Mouse (Mus musculus): ENCODE results near the gene Amer3.
"Not testable (repeated sequence)": the region's sequence is repeated elsewhere in the genome, so short reads cannot be mapped to it uniquely, and the experiment has no call there.

The Amer3 gene

GRCm38 (mm10) chr1:34578851-34579781 lies at the start of gene Amer3:
Gene Amer3, plus strand, starts transcription at chr1:34579657.
- no peak for DNase-seq (ENCODE audit: extremely low read depth, low read depth)

GRCm38 (mm10) chr1:34534574-34534973 lies 44.9 kb upstream of the Amer3 start:
- DNase-seq (ENCODE audit: extremely low read depth, low read depth): not testable (repeated sequence)

DNA sequence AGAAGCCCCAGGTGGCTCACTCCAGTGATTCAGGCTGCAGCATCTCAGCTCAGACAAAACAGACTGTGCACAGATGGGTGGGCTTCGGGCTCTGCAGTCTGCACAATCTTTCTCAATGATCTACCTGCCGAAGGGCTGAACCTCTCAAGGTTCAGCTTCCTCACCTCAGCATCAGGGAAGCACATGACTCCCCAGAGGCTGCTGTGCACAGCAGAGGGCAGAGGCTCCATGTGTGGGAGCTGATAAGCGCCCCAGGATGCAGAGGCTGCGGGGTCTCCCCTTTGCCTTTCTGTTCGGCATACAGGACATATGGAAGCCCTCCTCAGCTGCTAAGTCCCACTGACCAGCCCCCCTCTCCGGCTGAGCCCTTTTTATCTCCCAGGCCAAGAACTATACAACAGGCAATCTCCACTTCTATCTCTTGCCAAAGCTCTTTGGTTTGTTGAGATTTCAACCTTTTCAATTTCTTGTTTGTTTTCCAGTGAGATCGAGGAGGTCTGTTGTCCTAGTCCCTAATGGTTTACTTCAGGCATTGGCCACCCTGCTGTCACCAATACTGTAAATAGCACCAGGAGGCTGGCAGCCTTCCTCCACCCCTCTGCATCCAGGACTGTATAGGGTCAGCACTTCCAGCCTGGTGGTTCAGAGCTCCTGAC lies 44.3 kb upstream of the Amer3 start, which contains the start of gene Cfc1:
Gene Cfc1, plus strand, starts transcription at position 606 of the 656 bp plus-strand sequence.
- DNase-seq (ENCODE audit: extremely low read depth, low read depth): not testable (repeated sequence)

DNA sequence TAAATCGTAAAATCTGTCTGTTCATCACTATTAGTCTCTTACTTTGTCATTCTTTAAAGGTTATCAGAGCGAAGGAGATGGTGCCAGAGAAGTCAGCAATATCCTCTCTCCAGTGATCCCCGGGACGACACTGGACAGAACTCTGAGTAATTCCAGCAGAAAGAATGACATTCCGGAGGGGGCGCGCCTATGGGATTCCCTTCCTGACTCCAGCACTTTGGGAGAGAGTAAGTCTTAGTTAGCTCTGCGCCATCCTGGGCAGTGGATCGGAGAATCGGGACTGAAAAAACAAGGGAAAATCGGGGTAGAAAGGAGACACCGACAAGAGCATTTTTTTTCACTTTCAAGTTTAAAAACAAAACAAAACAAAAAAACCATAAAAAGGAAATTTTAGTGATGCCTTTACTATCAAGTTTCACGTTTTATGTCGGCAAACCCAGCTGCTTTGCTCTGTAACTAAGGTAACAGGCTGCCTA lies 43.1 kb upstream of the Amer3 start:
- DNase-seq (ENCODE audit: extremely low read depth, low read depth): no peak

- DNase-seq (ENCODE audit: extremely low read depth, low read depth): no peak
Observed at GRCm38 (mm10) chr1:34536767-34537485, 42.5 kb upstream of the Amer3 start.

DNA sequence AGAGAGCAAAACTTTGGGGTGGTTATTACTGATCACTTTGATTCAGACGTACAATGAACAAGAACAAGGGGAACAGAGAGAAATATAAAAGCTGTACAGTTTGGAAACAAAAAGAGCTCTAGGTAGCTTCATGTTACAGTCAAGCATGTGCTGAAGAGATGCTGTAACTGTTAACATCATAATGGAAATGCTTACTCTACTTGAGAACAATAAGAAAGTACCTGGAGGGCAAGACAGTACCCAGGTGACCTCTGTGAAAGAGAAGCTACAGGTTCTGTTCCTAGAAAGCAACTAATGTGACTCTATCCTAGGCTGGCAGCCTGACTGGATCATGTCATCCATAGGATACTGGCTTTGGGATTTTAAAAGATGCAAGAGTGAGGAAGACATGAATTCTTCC lies 32.4 kb upstream of the Amer3 start:
- DNase-seq (ENCODE audit: extremely low read depth, low read depth): no peak

GRCm38 (mm10) chr1:34553690-34554089 lies 25.8 kb upstream of the Amer3 start:
- DNase-seq (ENCODE audit: extremely low read depth, low read depth): no peak

GRCm38 (mm10) chr1:34554275-34554674 lies 25.2 kb upstream of the Amer3 start:
- no peak for DNase-seq (ENCODE audit: extremely low read depth, low read depth)

- no peak for DNase-seq (ENCODE audit: extremely low read depth, low read depth)
Observed at GRCm38 (mm10) chr1:34560843-34561242, 18.6 kb upstream of the Amer3 start, which contains the start of gene Prss40. Gene Prss40, minus strand, starts transcription at chr1:34560943.

GRCm38 (mm10) chr1:34564383-34565045 lies 14.9 kb upstream of the Amer3 start:
- no peak for DNase-seq (ENCODE audit: extremely low read depth, low read depth)

DNA sequence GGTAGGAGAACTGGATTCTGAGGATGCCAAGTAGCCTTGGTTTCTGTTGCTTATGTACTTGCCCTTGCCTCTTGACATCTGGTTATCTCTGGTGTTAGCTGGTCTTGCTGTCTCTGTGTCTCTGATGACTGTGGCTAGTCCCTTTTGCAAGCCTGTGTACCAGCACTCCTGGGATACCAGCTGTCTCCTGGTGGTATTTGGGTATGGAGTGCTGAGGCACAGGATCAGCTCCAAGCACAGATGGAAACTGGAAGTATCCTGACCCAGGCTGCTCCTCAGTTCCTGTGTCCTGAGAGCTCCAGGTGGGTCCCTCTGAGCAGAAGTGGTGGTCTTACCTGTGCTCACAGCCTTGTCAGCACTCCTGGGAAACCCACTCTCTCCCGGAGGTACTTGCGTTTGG lies 11.3 kb upstream of the Amer3 start:
- no peak for DNase-seq (ENCODE audit: extremely low read depth, low read depth)

DNA sequence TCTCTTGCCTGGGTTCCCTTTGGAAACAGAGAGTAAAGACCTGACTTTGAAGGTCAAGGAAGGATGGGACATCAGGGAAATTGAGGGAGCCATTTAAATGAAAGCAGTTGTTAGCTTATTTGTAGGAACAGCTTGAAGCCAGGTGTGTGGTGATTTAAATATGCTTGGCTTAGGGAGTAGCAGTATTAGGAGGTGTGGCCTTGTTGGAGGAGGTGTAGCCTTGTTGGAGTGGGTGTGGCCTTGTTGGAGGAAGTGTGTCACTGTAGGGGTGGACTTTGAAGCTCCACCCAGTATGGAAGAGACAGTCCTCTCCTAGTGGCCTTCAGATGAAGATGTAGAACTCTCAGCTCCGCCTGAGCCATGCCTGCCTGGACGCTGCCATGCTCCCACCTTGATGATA lies 9.6 kb upstream of the Amer3 start:
- DNase-seq (ENCODE audit: extremely low read depth, low read depth): no peak

DNA sequence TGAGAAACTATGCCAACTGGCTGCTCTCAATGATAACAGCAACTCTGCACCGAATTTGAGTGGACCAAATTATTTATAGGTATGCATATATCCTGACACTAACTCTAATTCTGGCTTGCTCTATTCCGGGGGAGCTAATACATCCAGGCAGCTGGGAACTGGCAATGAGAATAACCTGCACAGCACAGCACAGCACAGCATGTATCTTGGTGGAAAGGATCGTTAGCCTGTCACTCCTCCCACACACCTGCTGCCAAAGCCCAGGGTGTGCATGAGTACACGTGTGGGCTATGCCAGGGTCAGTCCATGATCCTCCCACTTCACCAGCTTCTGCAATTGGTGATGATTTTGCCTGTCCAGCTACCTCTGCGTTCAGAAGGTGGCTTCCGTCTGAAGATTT lies 8.0 kb upstream of the Amer3 start:
- DNase-seq (ENCODE audit: extremely low read depth, low read depth): no peak

DNA sequence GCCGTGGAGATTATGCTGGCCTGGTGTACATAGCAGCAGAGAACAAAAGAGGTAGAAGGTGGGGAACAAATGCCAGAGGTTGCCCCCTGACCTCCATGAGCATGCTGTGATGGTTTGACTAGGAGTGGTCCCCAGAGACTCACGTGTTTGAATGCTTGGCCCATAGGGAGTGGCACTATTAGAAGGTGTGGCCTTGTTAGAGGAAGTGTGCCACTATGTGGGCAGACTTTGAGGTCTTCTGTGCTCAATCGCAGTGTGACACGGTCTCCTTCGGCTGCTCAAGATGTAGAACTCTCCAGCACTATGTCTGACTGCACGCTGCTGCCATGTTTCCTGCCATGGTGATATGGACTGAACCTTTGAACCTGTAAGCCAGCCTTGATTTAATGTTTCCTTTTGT lies 6.2 kb upstream of the Amer3 start:
- DNase-seq (ENCODE audit: extremely low read depth, low read depth): no peak

DNA sequence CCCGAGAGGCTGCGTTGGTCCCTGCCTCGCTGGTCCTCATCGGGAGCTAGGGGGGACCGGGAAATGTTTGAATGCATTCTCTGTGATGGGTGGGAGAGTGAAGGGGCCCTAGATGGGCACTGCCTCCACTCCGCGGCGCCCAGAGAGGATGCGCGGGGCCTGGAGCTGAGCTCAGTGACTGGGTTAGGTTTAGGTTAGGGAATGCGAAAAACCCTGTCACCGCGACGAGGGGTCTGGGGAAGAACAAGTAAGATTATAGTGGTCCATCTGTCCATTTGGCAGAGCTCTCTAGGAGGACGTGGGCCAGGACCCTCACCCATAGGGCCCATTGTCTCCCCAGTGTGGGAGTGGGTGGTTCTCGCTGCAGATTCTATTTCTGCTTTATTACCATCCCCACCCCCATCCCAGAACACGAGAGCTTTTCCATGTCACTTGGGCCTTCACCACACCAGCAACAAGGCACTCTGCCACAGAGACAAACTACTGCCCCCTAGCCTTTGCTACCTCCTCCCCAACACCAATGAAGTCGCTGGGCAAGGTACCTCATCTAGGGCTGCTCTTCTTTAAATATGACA lies 412 bp downstream of the Amer3 start:
- DNase-seq (ENCODE audit: extremely low read depth, low read depth): no peak

DNA sequence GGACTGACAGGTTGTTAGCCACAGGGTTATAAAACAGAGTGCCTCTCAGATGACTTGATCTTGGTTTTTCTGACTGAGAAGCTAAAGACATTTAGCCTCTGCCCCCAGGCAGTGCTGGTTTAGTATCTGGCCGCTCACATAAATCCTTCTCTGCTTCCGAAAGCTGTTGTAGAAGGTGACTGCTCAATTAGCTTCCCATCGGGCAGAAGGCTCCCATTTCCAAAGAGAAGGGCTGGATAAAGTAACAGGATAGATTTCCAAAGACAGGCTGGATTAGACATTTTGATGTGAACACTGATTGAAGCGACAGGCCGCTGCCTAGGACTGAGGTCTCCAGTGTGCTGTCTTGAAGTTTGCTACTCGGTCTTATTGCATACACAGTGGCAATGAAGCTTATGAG lies 2.8 kb downstream of the Amer3 start:
- no peak for DNase-seq (ENCODE audit: extremely low read depth, low read depth)

GRCm38 (mm10) chr1:34583821-34584263 lies 4.4 kb downstream of the Amer3 start:
- no peak for DNase-seq (ENCODE audit: extremely low read depth, low read depth)

- DNase-seq (ENCODE audit: extremely low read depth, low read depth): no peak
Observed at GRCm38 (mm10) chr1:34584736-34585135, 5.3 kb downstream of the Amer3 start.

GRCm38 (mm10) chr1:34587298-34588096 lies 8.0 kb downstream of the Amer3 start:
- no peak for DNase-seq (ENCODE audit: extremely low read depth, low read depth)

DNA sequence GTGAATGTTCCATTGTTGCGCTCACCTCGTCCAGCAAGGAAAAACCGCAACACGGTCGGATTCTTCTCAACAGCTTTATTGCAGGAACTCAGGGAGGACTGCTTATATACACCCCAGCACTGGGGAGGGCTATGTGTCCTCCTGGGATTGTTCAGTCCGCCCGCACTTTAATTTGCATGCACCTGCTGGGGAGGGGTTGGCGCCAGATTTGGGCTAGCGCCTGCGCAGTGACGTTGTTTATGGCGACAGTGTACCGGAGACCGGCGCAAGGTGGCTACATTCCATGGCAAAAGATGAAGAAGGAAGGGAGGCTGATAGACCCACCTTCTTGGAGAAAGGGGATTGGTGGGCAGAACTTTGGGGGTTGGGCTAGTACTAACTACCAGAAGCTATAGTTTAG lies 20.5 kb downstream of the Amer3 start:
- no peak for DNase-seq (ENCODE audit: extremely low read depth, low read depth)
